Mouse (Mus musculus) heart, postnatal 0 days (tissue): ENCODE results near the gene Klk1b8. TPM values are rescaled to one million over a fixed set of nuclear protein-coding genes. Genes with fewer than 3 reads are reported as not detected.

Source experiments
- ATAC-seq: fragments of 200-750 bp; cut with Nextera tagmentation; 2 replicates; pipeline ENCODE4 v1.8.0; 2017; ENCODE audit warnings: low read depth, moderate number of reproducible peaks, moderate library complexity; ENCODE audit not compliant: insufficient read depth
- DNase-seq: peaks from one replicate; pipeline ENCODE4 v3.0.0-alpha.2; 2016; ENCODE audit warnings: low spot score
- H3K27ac ChIP-seq: fragments of 300-500 bp; sonication (generic); 2 replicates; pipeline ENCODE4 v1.5.1; 2014; ENCODE audit warnings: low read depth, mild to moderate bottlenecking
- H3K27me3 ChIP-seq: fragments of 300-500 bp; sonication (generic); 2 replicates; pipeline ENCODE4 v1.6.1; 2014; ENCODE audit warnings: low read length, mixed read lengths; ENCODE audit not compliant: control insufficient read depth, insufficient read depth
- H3K36me3 ChIP-seq: fragments of 300-500 bp; sonication (generic); replicated peaks from 2 replicates; pipeline ENCODE4 v1.6.1; 2014; ENCODE audit warnings: low read length, mixed read lengths; ENCODE audit not compliant: control insufficient read depth, insufficient read depth
- H3K4me1 ChIP-seq: fragments of 300-500 bp; sonication (generic); 2 replicates; pipeline ENCODE4 v1.6.1; 2014; ENCODE audit warnings: antibody characterized with exemption; ENCODE audit not compliant: control insufficient read depth, insufficient read depth
- H3K4me2 ChIP-seq: fragments of 300-500 bp; sonication (generic); 2 replicates; pipeline ENCODE4 v1.6.1; 2014; ENCODE audit warnings: low read depth, mild to moderate bottlenecking, low read length, moderate library complexity
- H3K4me3 ChIP-seq: fragments of 300-500 bp; sonication (generic); 2 replicates; pipeline ENCODE4 v1.5.1; 2014; ENCODE audit warnings: low read depth, low read length
- H3K9ac ChIP-seq: fragments of 300-500 bp; sonication (generic); replicated peaks from 2 replicates; pipeline ENCODE4 v1.6.1; 2014; ENCODE audit warnings: low read depth, low read length, mixed read lengths
- H3K9me3 ChIP-seq: fragments of 300-500 bp; sonication (generic); replicated peaks from 2 replicates; pipeline ENCODE4 v1.6.1; 2016; ENCODE audit warnings: low read length; ENCODE audit not compliant: control insufficient read depth
- CTCF ChIP-seq: IDR thresholded peaks from 2 replicates; pipeline ENCODE4 v1.5.1; 2016; ENCODE audit warnings: antibody characterized with exemption, control low read depth, low read depth
- EP300 ChIP-seq: IDR thresholded peaks from 2 replicates; pipeline ENCODE4 v1.6.1; 2016; ENCODE audit warnings: antibody characterized with exemption, low read depth
- WGBS: fragments of 180-500 bp; shearing (Covaris S2); extraction: QIAGEN DNeasy Blood & Tissue Kit; methylation state at CpG from one replicate; pipeline ENCODE4 v1.1.7; 2014; 5-methylcytosine and 5-hydroxymethylcytosine counted together
- polyA plus RNA-seq: library from polyadenylated mRNA; unstranded; fragments of >200 nt; fragmentation: Nextera tagmentation; extraction: Ambion mirVana; gene quantifications from 2 replicates; pipeline ENCODE4 v1.2.1, GENCODE M21; 2015
- total RNA-seq: library from RNA; depleted of rRNA; stranded (reverse); fragments of >200 nt; gene quantifications from 2 replicates; pipeline ENCODE4 v1.2.3, GENCODE M21; 2014; ENCODE audit warnings: low replicate concordance

The Klk1b8 gene
- total and polyA plus RNA-seq, 2 experiments from 2014 or later, result not detected

DNA sequence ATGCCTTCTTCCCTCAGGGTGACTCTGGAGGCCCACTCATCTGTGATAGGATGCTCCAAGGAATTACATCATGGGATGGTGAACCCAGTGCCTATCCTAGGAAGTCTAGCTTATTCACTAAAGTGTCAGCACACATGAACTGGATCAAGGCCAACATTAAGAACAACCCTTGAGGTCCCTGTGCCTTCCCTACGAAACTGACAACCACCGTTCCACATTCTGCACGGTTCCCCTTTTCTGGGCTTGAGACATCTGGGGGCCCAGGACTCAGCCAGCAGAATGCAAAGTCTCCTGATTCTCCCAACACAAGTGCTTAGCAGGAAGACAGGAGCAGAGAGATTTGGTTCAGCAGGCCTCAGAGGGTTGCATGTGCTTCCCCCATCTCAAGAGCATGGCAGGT lies 29.9 kb upstream of the Klk1b8 start:
- Histone ChIP-seq H3K4me3 (no peak overlapping the region), H3K4me1 (no peaks in the 10 kb centered on the region), H3K27me3 (no peaks in the 10 kb centered on the region), H3K9me3 (no peaks in the 10 kb centered on the region), H3K36me3 (no peaks in the 10 kb centered on the region), H3K27ac (no peak overlapping the region), H3K4me2 (no peak overlapping the region), H3K9ac (no peak overlapping the region)
- DNase-seq, result no peak
- ATAC-seq, result no peak
- TF ChIP-seq EP300 (no peak), CTCF (no peak)
- WGBS, result 82% methylated on average over 3 of the region's 3 CpGs

DNA sequence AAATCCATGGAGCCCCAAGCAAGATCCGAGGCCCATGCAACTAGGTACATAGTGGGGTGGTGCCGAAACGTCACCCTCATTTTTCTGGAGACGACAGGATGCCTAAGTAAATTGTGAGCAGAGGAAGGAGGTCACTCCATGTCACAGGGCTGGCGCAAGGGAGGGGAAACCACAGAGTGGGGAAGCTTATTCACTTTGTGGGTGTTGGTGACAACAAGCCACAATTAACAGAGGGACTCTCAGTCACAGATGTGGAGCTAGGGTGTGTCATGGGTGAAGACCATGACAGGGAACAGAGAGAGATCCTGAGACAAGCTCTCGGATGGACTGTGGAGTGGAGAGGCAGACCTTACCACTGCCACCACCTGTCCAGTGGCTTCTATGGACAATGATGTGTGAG lies 29.4 kb upstream of the Klk1b8 start:
- H3K4me2 ChIP-seq, result no peak overlapping the region
- ATAC-seq (no peak), DNase-seq (no peak)
- no peaks in the 10 kb centered on the region for H3K36me3 ChIP-seq
- WGBS, result 67% methylated on average over 6 of the region's 6 CpGs
- no peak overlapping the region for H3K4me3 ChIP-seq
- no peak overlapping the region for H3K9ac ChIP-seq
- no peaks in the 10 kb centered on the region for H3K9me3 ChIP-seq
- TF ChIP-seq CTCF, result no peak
- TF ChIP-seq EP300, result no peak
- H3K27me3 ChIP-seq, result no peaks in the 10 kb centered on the region
- no peaks in the 10 kb centered on the region for H3K4me1 ChIP-seq
- no peak overlapping the region for H3K27ac ChIP-seq

DNA sequence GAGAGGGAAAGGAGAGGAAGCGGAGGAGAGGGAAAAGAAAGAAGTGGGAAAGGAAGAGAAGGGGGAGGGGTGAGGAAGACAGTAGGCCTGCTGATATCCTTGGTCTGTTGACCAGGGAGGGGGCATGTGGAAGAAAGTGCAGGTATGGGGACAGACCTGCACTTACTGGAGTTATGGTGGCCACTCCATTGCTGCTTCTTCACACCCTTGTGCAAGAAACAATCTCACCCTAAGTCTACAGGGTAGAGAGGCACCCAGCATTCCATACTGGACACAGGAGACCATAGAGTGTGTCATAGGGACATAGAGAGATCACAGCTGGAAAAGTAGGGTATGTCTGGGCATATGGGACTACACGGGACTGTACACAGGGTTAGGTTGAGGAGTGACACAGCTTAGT lies 28.5 kb upstream of the Klk1b8 start:
- no peak overlapping the region for H3K9ac ChIP-seq
- TF ChIP-seq CTCF, result no peak
- H3K9me3 ChIP-seq, result no peaks in the 10 kb centered on the region
- H3K4me2 ChIP-seq, result no peak overlapping the region
- no peak overlapping the region for H3K27ac ChIP-seq
- DNase-seq, result no peak
- ATAC-seq, result no peak
- no peaks in the 10 kb centered on the region for H3K27me3 ChIP-seq
- no peaks in the 10 kb centered on the region for H3K4me1 ChIP-seq
- WGBS, result 71% methylated on average over 2 of the region's 2 CpGs
- H3K36me3 ChIP-seq, result no peaks in the 10 kb centered on the region
- no peak overlapping the region for H3K4me3 ChIP-seq

DNA sequence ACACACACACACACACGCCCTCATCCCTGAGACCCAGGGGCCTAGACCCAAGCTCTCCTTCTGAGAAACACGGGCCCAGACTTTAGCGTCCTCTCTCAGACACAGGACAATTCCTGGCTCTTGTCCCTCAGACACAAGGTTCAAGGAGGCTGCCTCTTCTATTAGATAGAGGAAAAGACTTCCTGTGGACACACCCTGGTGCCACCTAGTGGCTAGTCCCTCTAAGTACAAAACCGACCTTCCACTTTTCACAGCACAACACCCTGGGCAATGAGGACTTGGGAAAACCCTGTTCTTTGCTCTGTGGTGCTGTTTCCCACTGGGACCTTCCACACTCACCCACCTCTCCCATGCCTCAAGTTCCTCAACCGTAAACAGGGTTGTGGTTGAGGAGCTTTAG lies 24.5 kb upstream of the Klk1b8 start:
- 56% methylated on average over 5 of the region's 5 CpGs for WGBS
- Histone ChIP-seq H3K27ac (no peak overlapping the region), H3K27me3 (no peaks in the 10 kb centered on the region), H3K4me3 (no peak overlapping the region), H3K36me3 (no peaks in the 10 kb centered on the region), H3K9me3 (no peaks in the 10 kb centered on the region), H3K4me2 (no peak overlapping the region), H3K9ac (no peak overlapping the region), H3K4me1 (no peaks in the 10 kb centered on the region)
- ATAC-seq (no peak), DNase-seq (no peak)
- TF ChIP-seq EP300, result no peak
- TF ChIP-seq CTCF, result peak; percentile 26; the same call in 1 of the 2 replicates

DNA sequence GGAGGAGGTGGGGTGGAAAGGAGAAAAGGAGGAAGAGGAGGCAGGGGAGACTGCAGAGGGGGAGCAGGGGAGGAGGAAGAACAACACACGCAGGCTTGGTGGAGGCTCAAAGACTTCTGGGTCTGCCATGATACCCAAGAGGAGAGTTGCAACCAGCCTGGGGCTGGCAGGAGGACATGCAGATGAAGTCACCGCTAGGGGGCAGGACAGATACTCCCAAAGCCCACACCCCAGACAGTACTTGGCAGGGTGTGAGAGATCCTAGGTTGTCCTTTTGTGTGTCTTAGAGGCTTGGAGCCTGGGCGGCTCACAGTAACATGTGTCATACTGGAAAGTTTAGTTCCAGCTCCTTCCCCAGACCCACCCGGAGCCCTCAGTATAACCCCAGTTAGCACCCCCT lies 21.9 kb upstream of the Klk1b8 start:
- Histone ChIP-seq H3K4me3 (no peak overlapping the region), H3K9me3 (no peaks in the 10 kb centered on the region), H3K4me1 (no peaks in the 10 kb centered on the region), H3K27ac (no peak overlapping the region), H3K27me3 (no peaks in the 10 kb centered on the region), H3K9ac (no peak overlapping the region), H3K4me2 (no peak overlapping the region), H3K36me3 (no peaks in the 10 kb centered on the region)
- no peak for DNase-seq
- ATAC-seq, result no peak
- TF ChIP-seq EP300, result no peak
- TF ChIP-seq CTCF, result no peak
- WGBS, result 44% methylated on average over 4 of the region's 4 CpGs

DNA sequence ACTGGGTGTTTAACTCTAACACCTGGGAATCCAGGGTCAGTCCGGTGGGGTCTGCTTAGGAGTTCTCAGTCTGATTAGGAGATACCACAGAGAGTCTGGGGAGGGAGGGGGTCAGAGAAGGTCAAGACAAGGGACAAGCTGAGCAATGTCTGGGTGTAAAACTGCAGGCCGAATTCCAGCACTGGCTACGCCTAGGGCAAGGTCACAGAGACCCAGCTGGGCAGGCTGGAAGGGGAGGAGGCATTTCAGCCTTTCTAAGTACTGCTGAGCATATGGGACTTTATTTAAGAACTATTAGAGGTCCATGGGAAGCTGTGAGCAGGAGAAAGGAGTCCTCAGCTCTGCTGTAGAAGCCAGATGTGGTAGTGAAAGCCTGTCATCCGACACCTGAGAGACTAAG lies 18.1 kb upstream of the Klk1b8 start:
- Histone ChIP-seq H3K27ac (no peak overlapping the region), H3K4me3 (no peak overlapping the region), H3K9ac (no peak overlapping the region), H3K9me3 (no peaks in the 10 kb centered on the region), H3K27me3 (no peaks in the 10 kb centered on the region), H3K4me1 (no peaks in the 10 kb centered on the region), H3K4me2 (no peak overlapping the region), H3K36me3 (no peaks in the 10 kb centered on the region)
- no peak for ATAC-seq
- no peak for DNase-seq
- WGBS, result 39% methylated on average over 4 of the region's 4 CpGs
- no peak for TF ChIP-seq EP300
- no peak for TF ChIP-seq CTCF
